Mouse (Mus musculus): ENCODE data around the gene Ldhal6b. TPM values are rescaled to one million over a fixed set of nuclear protein-coding genes. Genes with fewer than 3 reads are reported as not detected.

The Ldhal6b gene
- polyA plus RNA-seq, 1 experiment from 2014 or later, result not detected

- no peak for ATAC-seq (ENCODE audit: insufficient read depth, low FRiP score, low read depth)
- Histone ChIP-seq H3K27ac (no peak overlapping the region), H3K36me3 (no peaks in the 10 kb centered on the region), H3K4me2 (no peak overlapping the region), H3K4me3 (replicated peaks) (no peak overlapping the region), H3K9me3 (no peaks in the 10 kb centered on the region), H3K27me3 (replicated peaks) (no peaks in the 10 kb centered on the region), H3K4me1 (no peaks in the 10 kb centered on the region), H3K9ac (no peak overlapping the region)
- 80% methylated on average over 3 of the region's 3 CpGs for WGBS
Observed at GRCm38 (mm10) chr17:5388351-5388750, 30.2 kb downstream of the Ldhal6b start.

- Histone ChIP-seq H3K9me3 (no peaks in the 10 kb centered on the region), H3K27ac (no peak overlapping the region), H3K27me3 (replicated peaks) (no peaks in the 10 kb centered on the region), H3K4me1 (no peaks in the 10 kb centered on the region), H3K36me3 (no peaks in the 10 kb centered on the region), H3K4me2 (no peak overlapping the region), H3K4me3 (replicated peaks) (no peak overlapping the region), H3K9ac (no peak overlapping the region)
- WGBS, result 82% methylated on average over 12 of the region's 12 CpGs
- ATAC-seq (ENCODE audit: insufficient read depth, low FRiP score, low read depth), result no peak
Observed at GRCm38 (mm10) chr17:5386885-5387545, 31.6 kb downstream of the Ldhal6b start.

DNA sequence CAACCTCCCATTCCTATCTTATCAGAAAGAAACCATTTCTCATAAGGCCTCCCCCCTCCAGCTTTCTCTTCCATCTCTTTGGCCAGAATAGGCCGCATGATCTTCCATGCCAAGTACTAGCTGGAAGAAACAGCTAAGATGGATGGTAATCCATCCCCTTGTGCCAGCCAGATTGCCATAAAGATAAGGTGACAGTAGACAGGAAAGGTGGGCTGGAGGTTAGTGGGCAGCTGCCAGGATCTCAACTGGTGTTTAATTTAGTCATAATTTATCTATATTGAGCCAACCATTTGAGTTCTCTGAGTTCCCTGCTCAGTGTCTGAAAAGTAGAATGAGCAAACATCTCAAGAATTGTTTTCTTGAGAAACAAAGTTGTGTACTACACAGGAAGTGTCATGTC is 32.9 kb downstream of the Ldhal6b start:
- Histone ChIP-seq H3K4me2 (no peak overlapping the region), H3K4me3 (replicated peaks) (no peak overlapping the region), H3K9me3 (no peaks in the 10 kb centered on the region), H3K9ac (no peak overlapping the region), H3K36me3 (no peaks in the 10 kb centered on the region), H3K27ac (no peak overlapping the region), H3K4me1 (no peaks in the 10 kb centered on the region), H3K27me3 (replicated peaks) (no peaks in the 10 kb centered on the region)
- 84% methylated on average over 1 of the region's 1 CpGs for WGBS
- no peak for ATAC-seq (ENCODE audit: insufficient read depth, low FRiP score, low read depth)

- no peaks in the 10 kb centered on the region for H3K9me3 ChIP-seq
- H3K9ac ChIP-seq, result no peak overlapping the region
- H3K4me1 ChIP-seq, result no peaks in the 10 kb centered on the region
- H3K27ac ChIP-seq, result no peak overlapping the region
- ATAC-seq (ENCODE audit: insufficient read depth, low FRiP score, low read depth), result no peak
- WGBS, result 30% methylated on average over 7 of the region's 7 CpGs
- H3K27me3 ChIP-seq (replicated peaks), result no peaks in the 10 kb centered on the region
- H3K4me2 ChIP-seq, result no peak overlapping the region
- no peaks in the 10 kb centered on the region for H3K36me3 ChIP-seq
- no peak overlapping the region for H3K4me3 ChIP-seq (replicated peaks)
Observed at GRCm38 (mm10) chr17:5377930-5378310, 40.6 kb downstream of the Ldhal6b start.

DNA sequence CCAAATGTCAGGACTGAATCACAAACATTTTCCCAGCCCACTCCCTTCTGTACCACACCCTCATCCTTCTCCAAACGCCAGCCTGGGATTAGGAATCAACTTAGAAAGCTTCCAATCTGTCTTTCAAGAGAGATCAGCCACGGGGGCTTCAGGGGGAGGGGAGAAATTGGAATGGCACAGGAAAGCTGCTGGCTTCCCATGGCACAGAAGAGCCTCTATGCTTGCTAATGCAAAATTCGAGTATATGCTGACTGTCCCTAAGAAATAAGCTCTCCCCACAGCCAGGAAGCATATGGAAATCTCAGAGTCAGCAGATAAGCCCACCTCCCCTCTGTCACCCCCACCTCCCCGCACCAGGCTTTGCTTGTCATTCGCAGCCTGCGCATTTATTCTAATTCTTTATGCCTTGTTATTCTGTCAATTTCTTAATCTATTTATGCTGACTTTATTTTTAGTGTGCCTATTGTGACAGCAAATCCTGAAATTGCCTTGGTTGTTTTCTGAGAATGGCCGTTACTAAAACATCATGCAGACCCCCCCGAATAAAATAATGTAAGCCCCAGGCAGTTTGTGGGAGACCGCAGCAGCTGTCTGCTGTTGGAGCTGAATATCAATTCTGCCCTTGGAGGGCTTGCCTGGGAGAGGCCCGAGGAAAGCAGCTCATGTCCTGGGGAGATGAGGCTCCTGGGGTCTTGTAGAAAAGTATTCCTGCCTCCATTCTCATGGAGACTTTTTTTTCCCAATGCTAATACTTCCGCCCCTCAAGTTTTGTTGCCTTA is 41.2 kb downstream of the Ldhal6b start:
- H3K4me3 ChIP-seq (replicated peaks), result no peak overlapping the region
- no peak overlapping the region for H3K27ac ChIP-seq
- no peak overlapping the region for H3K9ac ChIP-seq
- ATAC-seq (ENCODE audit: insufficient read depth, low FRiP score, low read depth), result no peak
- H3K4me2 ChIP-seq, result no peak overlapping the region
- H3K9me3 ChIP-seq, result no peaks in the 10 kb centered on the region
- no peaks in the 10 kb centered on the region for H3K4me1 ChIP-seq
- WGBS, result 35% methylated on average over 11 of the region's 11 CpGs
- no peaks in the 10 kb centered on the region for H3K36me3 ChIP-seq
- H3K27me3 ChIP-seq (replicated peaks), result no peaks in the 10 kb centered on the region

DNA sequence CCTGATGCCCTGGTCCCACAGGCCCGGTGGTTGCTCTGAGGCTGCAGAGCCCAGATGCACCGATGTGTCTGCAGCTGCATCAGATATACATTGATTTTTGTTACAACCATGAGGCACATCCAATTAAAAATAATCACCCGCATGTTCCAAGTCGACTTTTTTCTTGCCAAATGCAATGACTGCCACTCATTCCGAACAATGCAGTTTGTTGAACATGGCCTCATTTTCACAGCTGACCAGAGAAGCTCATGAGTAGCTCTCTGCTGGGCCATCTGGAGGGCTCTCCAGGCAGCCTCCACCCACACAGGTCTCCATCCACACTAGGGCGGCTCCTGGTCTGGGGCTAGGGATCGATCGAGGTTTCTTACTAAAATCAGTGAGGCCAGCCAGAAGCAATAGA is 45.6 kb downstream of the Ldhal6b start:
- WGBS, result 83% methylated on average over 8 of the region's 8 CpGs
- no peak overlapping the region for H3K27ac ChIP-seq
- no peaks in the 10 kb centered on the region for H3K36me3 ChIP-seq
- H3K4me2 ChIP-seq, result no peak overlapping the region
- H3K4me3 ChIP-seq (replicated peaks), result no peak overlapping the region
- ATAC-seq (ENCODE audit: insufficient read depth, low FRiP score, low read depth), result no peak
- no peaks in the 10 kb centered on the region for H3K27me3 ChIP-seq (replicated peaks)
- no peaks in the 10 kb centered on the region for H3K9me3 ChIP-seq
- H3K9ac ChIP-seq, result no peak overlapping the region
- no peaks in the 10 kb centered on the region for H3K4me1 ChIP-seq

DNA sequence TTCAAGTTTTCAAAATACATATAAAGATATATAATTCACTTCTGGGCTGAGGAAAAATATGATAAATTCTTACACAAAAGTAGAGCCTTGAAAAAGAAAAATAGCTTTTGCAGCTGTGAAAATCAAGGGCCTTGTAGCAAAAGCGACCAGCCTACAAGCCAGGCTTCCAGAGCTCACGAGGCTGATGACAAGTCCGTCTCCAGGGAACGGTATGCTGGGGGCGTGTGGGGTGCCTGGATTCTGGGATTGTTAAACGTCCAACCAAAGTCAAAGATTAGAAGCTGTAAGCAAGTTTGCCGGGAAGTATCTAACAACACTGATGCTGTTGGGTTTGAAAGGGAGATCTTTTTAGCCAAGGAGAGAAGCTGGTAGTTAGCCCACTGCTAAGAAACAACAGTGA is 47.0 kb downstream of the Ldhal6b start:
- Histone ChIP-seq H3K4me3 (replicated peaks) (no peak overlapping the region), H3K27me3 (replicated peaks) (no peaks in the 10 kb centered on the region), H3K9me3 (no peaks in the 10 kb centered on the region), H3K27ac (no peak overlapping the region), H3K9ac (no peak overlapping the region), H3K4me1 (no peaks in the 10 kb centered on the region), H3K36me3 (no peaks in the 10 kb centered on the region), H3K4me2 (no peak overlapping the region)
- no peak for ATAC-seq (ENCODE audit: insufficient read depth, low FRiP score, low read depth)
- WGBS, result 44% methylated on average over 7 of the region's 7 CpGs

DNA sequence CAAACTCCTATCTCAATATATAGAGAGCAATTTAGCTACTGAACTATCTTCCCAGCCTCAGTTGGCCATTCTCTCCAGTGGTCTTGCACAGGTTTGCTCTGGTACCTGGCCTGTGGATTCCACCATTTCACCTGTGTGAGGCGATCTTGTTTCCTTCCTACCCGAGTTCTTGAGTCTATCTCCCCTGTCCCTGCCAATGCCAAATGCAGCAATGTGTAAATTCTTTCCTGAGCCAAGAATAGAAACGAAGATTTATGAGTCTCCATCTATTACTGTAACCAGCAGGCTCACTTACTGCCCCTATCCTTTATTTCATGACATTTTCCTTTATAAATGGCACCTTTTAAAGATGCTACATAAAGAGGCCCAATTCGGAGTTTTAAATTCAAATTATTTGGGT is 47.5 kb downstream of the Ldhal6b start:
- no peak for ATAC-seq (ENCODE audit: insufficient read depth, low FRiP score, low read depth)
- no peaks in the 10 kb centered on the region for H3K9me3 ChIP-seq
- H3K36me3 ChIP-seq, result no peaks in the 10 kb centered on the region
- H3K27ac ChIP-seq, result no peak overlapping the region
- H3K27me3 ChIP-seq (replicated peaks), result no peaks in the 10 kb centered on the region
- no peak overlapping the region for H3K4me3 ChIP-seq (replicated peaks)
- H3K9ac ChIP-seq, result no peak overlapping the region
- H3K4me1 ChIP-seq, result no peaks in the 10 kb centered on the region
- no peak overlapping the region for H3K4me2 ChIP-seq
- 61% methylated on average over 4 of the region's 4 CpGs for WGBS

Small RNAs within 50 kb of the gene (microRNA-seq; reads per million reads assigned to microRNA genes)
- gene Gm22475, result not detected

Other genes with a start within 250 kb of the Ldhal6b start
- gene Tmem242, start 21.5 kb upstream of the Ldhal6b start, polyA plus RNA-seq (2015; fragmentation: Nextera tagmentation; extraction: Ambion mirVana), result 104 and 126 TPM in 2 replicates
- 3.5 and 4.2 TPM in 2 replicates for gene Zdhhc14, start 73.8 kb upstream of the Ldhal6b start, polyA plus RNA-seq (2015; fragmentation: Nextera tagmentation; extraction: Ambion mirVana)